Mouse (Mus musculus) testis, adult 2 months (tissue): ENCODE measurements around the gene Kirrel. TPM values are rescaled to one million over a fixed set of nuclear protein-coding genes. Genes with fewer than 3 reads are reported as not detected.

Source experiments
- H3K27ac ChIP-seq: fragments of 200-500 bp; 2 replicates; pipeline ENCODE4 v1.5.1; 2012; ENCODE audit warnings: low read depth, low read length; ENCODE audit not compliant: control insufficient read depth, insufficient read depth
- H3K27me3 ChIP-seq: fragments of 200-500 bp; 2 replicates; pipeline ENCODE4 v1.6.1; 2012; ENCODE audit warnings: mild to moderate bottlenecking, low read length, moderate library complexity; ENCODE audit not compliant: control insufficient read depth, insufficient read depth
- H3K36me3 ChIP-seq: fragments of 200-500 bp; 2 replicates; pipeline ENCODE4 v1.6.1; 2012; ENCODE audit warnings: mild to moderate bottlenecking, low read length; ENCODE audit not compliant: control insufficient read depth, insufficient read depth
- H3K4me1 ChIP-seq: fragments of 200-500 bp; 2 replicates; pipeline ENCODE4 v1.6.1; 2012; ENCODE audit warnings: low read length; ENCODE audit not compliant: control insufficient read depth, insufficient read depth
- H3K4me3 ChIP-seq: fragments of 200-500 bp; 2 replicates; pipeline ENCODE4 v1.5.1; 2012; ENCODE audit warnings: low read depth, mild to moderate bottlenecking, low read length, moderate library complexity, mixed read lengths; ENCODE audit not compliant: control insufficient read depth
- CTCF ChIP-seq: fragments of 200-500 bp; IDR thresholded peaks from 2 replicates; pipeline ENCODE4 v1.5.1; 2012; ENCODE audit warnings: low read depth, mild to moderate bottlenecking, inconsistent platforms, low read length, moderate library complexity; ENCODE audit not compliant: control insufficient read depth, insufficient read depth, insufficient replicate concordance
- POLR2A ChIP-seq: fragments of 200-500 bp; IDR thresholded peaks from 2 replicates; pipeline ENCODE4 v1.6.1; 2012; ENCODE audit warnings: low read depth, mild to moderate bottlenecking, inconsistent platforms, low read length, moderate library complexity; ENCODE audit not compliant: control insufficient read depth
- polyA plus RNA-seq: library from polyadenylated mRNA; depleted of rRNA; stranded (reverse); fragments of >200 nt; gene quantifications from 2 replicates; pipeline ENCODE4 v1.2.3, GENCODE M21; 2012

The Kirrel gene
- polyA plus RNA-seq, 1 experiment = 1.8 TPM

DNA sequence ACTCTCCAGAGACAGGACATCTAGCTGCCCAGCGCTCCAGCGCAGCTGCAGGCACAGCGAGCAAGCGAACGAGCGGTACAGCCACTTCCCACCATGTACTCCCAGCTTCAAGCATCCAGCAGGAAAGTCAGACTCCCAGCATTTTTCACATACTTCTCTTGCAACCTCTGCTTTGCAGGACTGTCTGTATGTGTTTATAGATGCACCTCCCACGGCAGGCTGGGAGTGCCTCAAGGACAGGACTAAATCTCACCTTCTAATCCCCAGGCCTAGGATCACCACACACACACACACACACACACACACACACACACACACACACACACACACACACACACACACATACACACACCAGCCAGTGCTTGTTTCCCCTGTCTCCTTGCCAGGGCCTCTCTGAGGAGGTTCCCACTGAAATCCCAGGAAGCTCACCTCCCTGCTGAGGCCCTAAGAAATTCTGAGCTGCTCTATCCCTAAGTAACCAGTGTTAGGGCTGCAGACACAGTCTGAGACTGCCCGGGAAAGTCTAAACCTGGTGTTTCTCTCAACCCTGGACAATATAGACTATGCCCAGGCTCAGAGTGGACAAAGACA, 9.2 kb downstream of the Kirrel start:
- Histone ChIP-seq H3K36me3 (no peaks in the 10 kb centered on the region), H3K27ac (peak overlapping the region; percentile 16; the same call in 1 of the 2 replicates), H3K4me3 (no peak overlapping the region), H3K27me3 (no peaks in the 10 kb centered on the region), H3K4me1 (no peaks in the 10 kb centered on the region)
- TF ChIP-seq CTCF = no peak
- no peak for TF ChIP-seq POLR2A

- no peak overlapping the region for H3K4me3 ChIP-seq
- no peaks in the 10 kb centered on the region for H3K36me3 ChIP-seq
- no peaks in the 10 kb centered on the region for H3K4me1 ChIP-seq
- H3K27me3 ChIP-seq = no peaks in the 10 kb centered on the region
- TF ChIP-seq POLR2A (no peak), CTCF (no peak)
- no peak overlapping the region for H3K27ac ChIP-seq
Measured at GRCm38 (mm10) chr3:87164099-87164815, 10.3 kb downstream of the Kirrel start.

DNA sequence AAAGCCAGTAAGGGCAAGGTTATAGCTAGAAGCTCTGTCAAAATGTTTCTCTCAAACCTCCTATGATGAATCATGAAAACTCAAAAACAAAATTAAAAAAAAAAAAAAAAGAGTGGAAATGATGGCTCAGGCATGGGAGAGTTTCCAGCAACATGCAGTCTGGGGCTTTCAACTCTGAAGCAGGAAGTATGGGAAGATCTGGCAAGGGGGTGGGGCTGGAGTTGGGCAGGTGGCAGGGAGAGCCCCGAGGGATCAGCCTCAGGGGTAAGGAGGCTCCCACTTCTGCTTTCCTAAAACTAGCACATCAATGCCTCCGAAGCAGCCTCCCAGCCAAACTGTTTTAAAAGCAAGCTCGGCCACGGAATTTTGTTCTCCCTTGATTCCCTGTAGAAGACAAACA, 11.4 kb downstream of the Kirrel start:
- H3K4me1 ChIP-seq = no peaks in the 10 kb centered on the region

DNA sequence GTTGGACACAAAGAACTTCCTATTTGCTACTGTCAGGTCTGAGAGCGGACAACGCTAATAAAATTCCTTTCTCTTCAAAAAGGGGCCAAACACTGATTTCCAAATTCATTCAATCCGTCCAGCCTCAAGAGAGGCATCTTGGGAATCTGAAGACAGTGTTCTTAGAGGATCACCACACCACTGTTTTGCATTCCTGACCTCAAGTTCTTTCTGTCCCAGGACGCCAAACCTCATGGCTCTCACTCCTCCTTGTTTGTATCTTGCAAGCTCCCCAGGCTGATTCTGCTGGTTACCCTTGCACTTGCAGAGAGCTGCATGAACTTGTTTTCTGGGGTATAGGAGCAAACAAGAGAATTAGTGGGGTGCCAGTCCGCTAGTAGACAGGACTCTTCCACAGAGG, 12.2 kb downstream of the Kirrel start:
- H3K27ac ChIP-seq = no peak overlapping the region
- H3K4me3 ChIP-seq = no peak overlapping the region
- H3K4me1 ChIP-seq = no peaks in the 10 kb centered on the region
- no peaks in the 10 kb centered on the region for H3K36me3 ChIP-seq
- H3K27me3 ChIP-seq = no peaks in the 10 kb centered on the region
- TF ChIP-seq POLR2A = no peak
- TF ChIP-seq CTCF = no peak

More for the DNA sequence above, 11.4 kb downstream of the Kirrel start:
- Histone ChIP-seq H3K27me3 (no peaks in the 10 kb centered on the region), H3K36me3 (no peaks in the 10 kb centered on the region), H3K4me3 (no peak overlapping the region), H3K27ac (no peak overlapping the region)
- no peak for TF ChIP-seq POLR2A
- TF ChIP-seq CTCF = no peak

- no peak overlapping the region for H3K27ac ChIP-seq
- TF ChIP-seq POLR2A (no peak), CTCF (no peak)
- no peaks in the 10 kb centered on the region for H3K36me3 ChIP-seq
- no peaks in the 10 kb centered on the region for H3K27me3 ChIP-seq
- H3K4me1 ChIP-seq = no peaks in the 10 kb centered on the region
- no peak overlapping the region for H3K4me3 ChIP-seq
Measured at GRCm38 (mm10) chr3:87161601-87162000, 12.9 kb downstream of the Kirrel start.

- no peaks in the 10 kb centered on the region for H3K36me3 ChIP-seq
- TF ChIP-seq POLR2A (no peak), CTCF (no peak)
- H3K4me1 ChIP-seq = no peaks in the 10 kb centered on the region
- no peaks in the 10 kb centered on the region for H3K27me3 ChIP-seq
- H3K27ac ChIP-seq = no peak overlapping the region
- no peak overlapping the region for H3K4me3 ChIP-seq
Measured at GRCm38 (mm10) chr3:87160819-87161509, 13.6 kb downstream of the Kirrel start.

GRCm38 (mm10) chr3:87159190-87159589, 15.4 kb downstream of the Kirrel start:
- Histone ChIP-seq H3K27ac (no peak overlapping the region), H3K36me3 (no peaks in the 10 kb centered on the region), H3K27me3 (no peaks in the 10 kb centered on the region), H3K4me3 (no peak overlapping the region), H3K4me1 (peaks cover 2% of the 10 kb centered on the region; the same call in 1 of the 2 replicates)
- TF ChIP-seq POLR2A = no peak
- no peak for TF ChIP-seq CTCF
